Mouse (Mus musculus) lung, postnatal 0 days (tissue): ENCODE data around the gene Fzd5. TPM values are rescaled to one million over a fixed set of nuclear protein-coding genes. Genes with fewer than 3 reads are reported as not detected.

Experiments used
- ATAC-seq: fragments of 200-750 bp; cut with Nextera tagmentation; 2 replicates; pipeline ENCODE4 v1.8.0; 2017; ENCODE audit warnings: moderate library complexity
- DNase-seq: peaks from one replicate; pipeline ENCODE4 v3.0.0-alpha.2; 2016; ENCODE audit warnings: low spot score
- H3K27ac ChIP-seq: fragments of 300-500 bp; sonication (generic); 2 replicates; pipeline ENCODE4 v1.5.1; 2014; ENCODE audit warnings: antibody characterized with exemption, mild to moderate bottlenecking, low read length, mixed read lengths
- H3K27me3 ChIP-seq: fragments of 300-500 bp; sonication (generic); replicated peaks from 2 replicates; pipeline ENCODE4 v1.6.1; 2014; ENCODE audit warnings: low read length, mixed read lengths; ENCODE audit not compliant: insufficient read depth
- H3K36me3 ChIP-seq: fragments of 300-500 bp; sonication (generic); 2 replicates; pipeline ENCODE4 v1.6.1; 2014; ENCODE audit warnings: low read length, mixed read lengths; ENCODE audit not compliant: insufficient read depth
- H3K4me1 ChIP-seq: fragments of 300-500 bp; sonication (generic); 2 replicates; pipeline ENCODE4 v1.6.1; 2014; ENCODE audit warnings: antibody characterized with exemption, low read depth, low read length, mixed read lengths; ENCODE audit not compliant: insufficient read depth
- H3K4me2 ChIP-seq: fragments of 300-500 bp; sonication (generic); replicated peaks from 2 replicates; pipeline ENCODE4 v1.6.1; 2014; ENCODE audit warnings: low read depth, mild to moderate bottlenecking, low read length, moderate library complexity, mixed read lengths
- H3K4me3 ChIP-seq: fragments of 300-500 bp; sonication (generic); 2 replicates; pipeline ENCODE4 v1.5.1; 2014; ENCODE audit warnings: low read depth, low read length
- H3K9ac ChIP-seq: fragments of 300-500 bp; sonication (generic); replicated peaks from 2 replicates; pipeline ENCODE4 v1.6.1; 2014; ENCODE audit warnings: low read depth, mild to moderate bottlenecking
- H3K9me3 ChIP-seq: fragments of 300-500 bp; sonication (generic); 2 replicates; pipeline ENCODE4 v1.6.1; 2016; ENCODE audit warnings: low read length, mixed read lengths
- CTCF ChIP-seq: IDR thresholded peaks from 2 replicates; pipeline ENCODE4 v1.5.1; 2016; ENCODE audit warnings: antibody characterized with exemption, mild to moderate bottlenecking
- EP300 ChIP-seq: IDR thresholded peaks from 2 replicates; pipeline ENCODE4 v1.6.1; 2016; ENCODE audit warnings: antibody characterized with exemption, mild to moderate bottlenecking, control low read depth
- WGBS: fragments of 180-500 bp; shearing (Covaris S2); extraction: QIAGEN DNeasy Blood & Tissue Kit; methylation state at CpG from one replicate; pipeline ENCODE4 v1.1.7; 2014; 5-methylcytosine and 5-hydroxymethylcytosine counted together
- polyA plus RNA-seq: library from polyadenylated mRNA; unstranded; fragments of >200 nt; fragmentation: Nextera tagmentation; extraction: Ambion mirVana; gene quantifications from 2 replicates; pipeline ENCODE4 v1.2.1, GENCODE M21; 2015

The Fzd5 gene
- polyA plus RNA-seq, 1 experiment from 2014 or later = 3.1 TPM

- no peaks in the 10 kb centered on the region for H3K4me1 ChIP-seq
- WGBS = 58% methylated on average over 5 of the region's 5 CpGs
- H3K9ac ChIP-seq = no peak overlapping the region
- ATAC-seq (no peak), DNase-seq (no peak)
- no peaks in the 10 kb centered on the region for H3K36me3 ChIP-seq
- H3K4me3 ChIP-seq = no peak overlapping the region
- TF ChIP-seq CTCF (no peak), EP300 (no peak)
- no peaks in the 10 kb centered on the region for H3K9me3 ChIP-seq
- no peaks in the 10 kb centered on the region for H3K27me3 ChIP-seq
- no peak overlapping the region for H3K27ac ChIP-seq
- H3K4me2 ChIP-seq = no peak overlapping the region
Observed at GRCm38 (mm10) chr1:64757766-64758165, 20.2 kb upstream of the Fzd5 start.

GRCm38 (mm10) chr1:64757254-64757653, 19.7 kb upstream of the Fzd5 start:
- Histone ChIP-seq H3K27me3 (no peaks in the 10 kb centered on the region), H3K27ac (0 out of 2 replicates have a peak overlapping the region, but pooled peaks have one; percentile 11), H3K36me3 (no peaks in the 10 kb centered on the region), H3K9me3 (no peaks in the 10 kb centered on the region), H3K4me2 (no peak overlapping the region), H3K4me3 (no peak overlapping the region), H3K9ac (no peak overlapping the region), H3K4me1 (no peaks in the 10 kb centered on the region)
- peak; percentile 51 for DNase-seq
- WGBS = 21% methylated on average over 2 of the region's 2 CpGs
- peak; percentile 66 for ATAC-seq
- TF ChIP-seq EP300 (no peak), CTCF (no peak)

GRCm38 (mm10) chr1:64756640-64757030, 19.1 kb upstream of the Fzd5 start:
- no peak overlapping the region for H3K9ac ChIP-seq
- H3K27ac ChIP-seq = peak overlapping the region; percentile 11; the same call in 1 of the 2 replicates
- no peaks in the 10 kb centered on the region for H3K9me3 ChIP-seq
- 24% methylated on average over 10 of the region's 10 CpGs for WGBS
- H3K36me3 ChIP-seq = no peaks in the 10 kb centered on the region
- no peak overlapping the region for H3K4me3 ChIP-seq
- DNase-seq = peak; percentile 29
- peak overlapping the region; percentile 17; the same call in 1 of the 2 replicates for H3K4me2 ChIP-seq
- TF ChIP-seq EP300 (no peak), CTCF (no peak)
- no peaks in the 10 kb centered on the region for H3K4me1 ChIP-seq
- no peak for ATAC-seq
- no peaks in the 10 kb centered on the region for H3K27me3 ChIP-seq

GRCm38 (mm10) chr1:64755971-64756639, 18.6 kb upstream of the Fzd5 start:
- peak overlapping the region; percentile 11; the same call in 1 of the 2 replicates for H3K27ac ChIP-seq
- no peaks in the 10 kb centered on the region for H3K36me3 ChIP-seq
- no peaks in the 10 kb centered on the region for H3K4me1 ChIP-seq
- ATAC-seq (no peak), DNase-seq (peak; percentile 19)
- no peaks in the 10 kb centered on the region for H3K9me3 ChIP-seq
- WGBS = 45% methylated on average over 7 of the region's 7 CpGs
- H3K4me3 ChIP-seq = no peak overlapping the region
- no peak overlapping the region for H3K4me2 ChIP-seq
- H3K9ac ChIP-seq = no peak overlapping the region
- no peak for TF ChIP-seq CTCF
- TF ChIP-seq EP300 = no peak
- H3K27me3 ChIP-seq = no peaks in the 10 kb centered on the region

- no peak for TF ChIP-seq CTCF
- TF ChIP-seq EP300 = no peak
- Histone ChIP-seq H3K9me3 (no peaks in the 10 kb centered on the region), H3K4me1 (no peaks in the 10 kb centered on the region), H3K36me3 (no peaks in the 10 kb centered on the region), H3K9ac (no peak overlapping the region), H3K4me2 (no peak overlapping the region), H3K27ac (no peak overlapping the region), H3K4me3 (no peak overlapping the region), H3K27me3 (no peaks in the 10 kb centered on the region)
- 87% methylated on average over 5 of the region's 5 CpGs for WGBS
- ATAC-seq (no peak), DNase-seq (no peak)
Observed at GRCm38 (mm10) chr1:64754658-64755057, 17.1 kb upstream of the Fzd5 start.

GRCm38 (mm10) chr1:64753668-64754067, 16.1 kb upstream of the Fzd5 start:
- Histone ChIP-seq H3K4me1 (no peaks in the 10 kb centered on the region), H3K36me3 (no peaks in the 10 kb centered on the region), H3K4me2 (no peak overlapping the region), H3K27ac (peak overlapping the region; percentile 55), H3K4me3 (no peak overlapping the region), H3K9me3 (no peaks in the 10 kb centered on the region), H3K27me3 (no peaks in the 10 kb centered on the region), H3K9ac (no peak overlapping the region)
- TF ChIP-seq CTCF (no peak), EP300 (no peak)
- ATAC-seq (peak; percentile 63), DNase-seq (peak; percentile 60)
- 58% methylated on average over 7 of the region's 7 CpGs for whole genome bisulfite sequencing
